Mouse (Mus musculus): ENCODE measurements at regions not wholly inside any gene's neighbourhood (a gene's known extent, or its start where the extent isn't known, plus 50 kb on each side); places are given as distances from the start of the nearest gene placed in this dataset.
A peak's percentile ranks its signal among the peaks of the same experiment; 100 is the strongest.

GRCm38 (mm10) chr10:68606848-68607247 is 65.2 kb upstream of the Cabcoco1 start:
- DNase-seq (ENCODE audit: low spot score in 2 of 2) = peak; percentile 17 to 41

GRCm38 (mm10) chr10:68611906-68612305 is 70.2 kb upstream of the Cabcoco1 start:
- DNase-seq (ENCODE audit: low spot score in 2 of 2) = no peak

DNA sequence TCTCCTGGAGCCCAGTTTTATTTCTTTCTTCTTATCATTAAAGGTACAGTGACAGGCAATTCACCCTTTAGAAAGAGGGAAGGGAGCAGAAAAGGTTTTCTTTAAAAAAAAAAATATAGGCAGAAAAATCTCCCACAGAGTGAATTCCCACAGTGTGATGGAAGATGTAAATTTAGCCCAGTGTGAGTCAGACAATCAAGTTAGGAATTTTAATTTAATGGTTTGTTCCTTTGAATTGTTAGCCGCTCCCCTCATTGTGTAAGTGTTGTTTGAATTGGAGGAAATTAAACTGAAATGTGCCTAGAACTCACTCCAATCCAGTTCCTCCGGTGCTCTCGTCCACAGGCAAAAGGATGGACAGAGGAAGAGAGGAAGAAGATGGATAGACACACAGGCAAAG is 71.0 kb upstream of the Cabcoco1 start:
- no peak for DNase-seq (ENCODE audit: low spot score in 2 of 2)

DNA sequence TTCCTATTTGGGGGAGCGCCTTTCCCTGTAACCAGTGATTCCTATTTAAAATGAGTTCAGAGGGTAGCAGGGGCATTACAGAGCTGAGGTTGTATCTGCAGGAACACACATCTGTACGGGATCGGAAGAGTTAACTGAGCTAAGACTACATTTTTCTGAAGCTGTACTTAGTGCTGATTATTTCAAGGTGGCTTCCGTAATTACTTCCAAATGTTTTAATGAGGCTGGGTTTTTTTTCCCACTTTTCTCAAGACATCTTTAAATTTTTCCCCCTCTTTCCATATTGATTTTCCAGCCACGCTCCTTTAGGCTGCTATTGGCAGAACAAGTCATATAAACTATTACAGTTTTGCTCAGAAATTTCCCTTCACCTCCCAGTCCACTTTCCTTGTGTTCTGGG is 82.1 kb upstream of the Cabcoco1 start:
- DNase-seq (ENCODE audit: low spot score in 2 of 2) = no peak

DNA sequence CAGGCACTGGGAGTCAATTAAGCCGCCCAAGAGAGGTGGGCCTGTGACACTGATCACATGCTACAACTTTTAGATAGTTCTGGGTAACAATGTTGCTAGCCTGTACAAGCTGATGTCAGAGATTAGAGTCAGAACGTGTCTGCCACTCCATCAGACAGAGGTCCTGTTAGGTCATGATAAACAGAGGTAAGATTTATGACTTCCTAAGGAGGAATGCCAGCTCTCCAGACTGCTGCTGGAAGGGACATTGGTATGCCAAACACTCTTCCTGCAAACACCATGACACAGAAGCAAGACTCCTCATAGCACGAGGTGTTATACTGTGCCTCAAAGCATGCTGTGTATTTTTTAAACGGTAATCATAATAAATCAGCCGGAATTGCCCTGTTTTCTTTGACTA is 83.6 kb upstream of the Cabcoco1 start:
- DNase-seq (ENCODE audit: low spot score in 2 of 2) = no peak

DNA sequence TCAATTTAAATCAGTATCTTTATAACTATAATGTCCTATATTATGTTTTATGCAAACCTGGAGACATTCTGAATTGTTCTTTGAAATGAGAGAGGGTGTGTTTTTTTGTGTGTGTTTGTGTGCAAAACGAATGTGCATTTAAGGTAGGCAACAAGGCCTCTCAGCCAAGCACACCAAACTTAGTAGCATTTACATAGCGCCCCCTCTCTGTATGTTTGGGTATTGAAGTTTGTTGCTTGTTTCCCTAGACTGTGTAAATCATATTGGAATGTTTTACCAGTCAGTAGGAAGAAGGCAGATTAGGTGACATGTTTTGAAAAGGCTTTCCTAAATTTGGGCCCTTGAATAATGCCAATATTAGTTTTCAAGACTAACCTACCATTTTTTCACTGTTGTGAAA is 84.1 kb upstream of the Cabcoco1 start:
- DNase-seq (ENCODE audit: low spot score in 2 of 2) = no peak

DNA sequence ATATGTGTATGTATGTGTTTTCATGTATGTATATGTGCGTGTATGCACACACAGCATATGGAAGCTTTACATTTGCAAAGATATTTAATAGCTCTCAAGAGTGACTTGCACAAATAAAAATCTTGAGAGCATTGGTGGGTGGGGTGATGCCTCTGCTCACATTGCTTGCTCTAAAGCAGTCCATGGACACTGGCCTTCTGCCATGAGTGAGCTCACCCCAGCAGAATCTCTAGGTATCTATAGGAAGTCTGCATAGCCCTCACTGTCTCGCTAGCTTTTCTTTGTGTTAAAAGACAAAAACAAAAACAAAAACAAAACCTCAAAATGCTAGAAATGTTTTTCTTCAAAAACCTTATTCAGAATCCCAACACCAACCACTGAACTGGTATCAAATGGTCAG is 87.8 kb upstream of the Cabcoco1 start:
- DNase-seq (ENCODE audit: low spot score in 2 of 2) = no peak

DNA sequence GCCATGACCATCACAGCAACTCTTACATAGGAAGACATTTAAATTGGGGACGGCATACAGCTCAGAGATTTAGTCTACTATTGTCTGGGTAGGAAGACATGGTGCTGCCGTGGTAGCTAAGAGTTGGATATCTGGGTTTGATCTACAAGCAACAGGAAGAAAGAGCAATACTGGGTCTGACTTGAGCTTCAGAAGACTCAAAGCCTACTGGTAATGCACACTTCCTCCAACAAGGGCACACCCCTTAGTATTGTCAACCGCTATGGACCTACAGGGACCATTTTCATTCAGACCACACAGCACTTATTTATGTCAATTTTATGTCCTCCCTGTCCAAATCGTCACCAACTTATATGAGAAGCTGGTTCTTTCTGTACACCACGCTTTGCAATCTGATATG is 90.3 kb upstream of the Tmem26 start:
- DNase-seq (ENCODE audit: low spot score in 2 of 2) = no peak

- no peak for DNase-seq (ENCODE audit: low spot score in 2 of 2)
Measured at GRCm38 (mm10) chr10:68652700-68653099, 70.7 kb upstream of the Tmem26 start.

DNA sequence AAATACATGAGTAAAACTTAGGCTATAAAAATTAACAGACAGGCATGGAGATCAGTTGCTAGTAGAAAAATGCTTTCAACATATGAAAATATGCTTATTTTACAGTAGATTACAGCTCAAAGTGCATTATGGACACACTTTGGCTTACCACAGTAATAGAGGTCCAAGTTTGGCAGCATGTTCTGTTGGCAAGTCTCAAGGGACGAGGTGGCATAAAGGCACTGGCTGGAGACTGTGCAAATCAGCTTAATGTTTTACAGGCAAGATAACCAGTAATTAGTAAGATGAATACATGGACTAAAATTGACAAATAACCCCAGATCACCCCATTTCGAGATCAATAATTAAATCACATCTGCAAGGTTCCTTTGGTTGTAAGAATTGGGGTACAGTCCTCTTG is 68.0 kb upstream of the Tmem26 start:
- no peak for DNase-seq (ENCODE audit: low spot score in 2 of 2)

GRCm38 (mm10) chr10:68666094-68666493 is 57.4 kb upstream of the Tmem26 start:
- DNase-seq (ENCODE audit: low spot score in 2 of 2) = no peak

DNA sequence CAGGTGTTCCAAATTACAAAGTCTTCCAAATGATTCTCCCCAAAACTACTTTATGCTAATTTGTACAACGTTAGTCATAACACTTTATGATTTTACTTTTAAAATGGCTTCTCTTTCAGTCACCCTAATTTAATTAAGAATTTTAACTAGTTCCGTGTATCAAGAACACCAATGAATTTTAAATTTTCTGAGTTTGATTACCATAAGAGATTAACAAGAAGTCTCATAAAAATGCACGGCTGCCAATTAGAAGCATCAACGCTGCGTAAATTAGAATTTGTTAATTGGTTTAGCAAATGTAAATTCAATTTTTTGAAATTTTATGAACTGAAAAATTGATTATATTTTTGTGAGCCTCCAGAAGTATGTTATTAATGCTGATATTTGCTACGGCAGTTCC is 54.1 kb upstream of the Tmem26 start:
- no peak for DNase-seq (ENCODE audit: low spot score in 2 of 2)

DNA sequence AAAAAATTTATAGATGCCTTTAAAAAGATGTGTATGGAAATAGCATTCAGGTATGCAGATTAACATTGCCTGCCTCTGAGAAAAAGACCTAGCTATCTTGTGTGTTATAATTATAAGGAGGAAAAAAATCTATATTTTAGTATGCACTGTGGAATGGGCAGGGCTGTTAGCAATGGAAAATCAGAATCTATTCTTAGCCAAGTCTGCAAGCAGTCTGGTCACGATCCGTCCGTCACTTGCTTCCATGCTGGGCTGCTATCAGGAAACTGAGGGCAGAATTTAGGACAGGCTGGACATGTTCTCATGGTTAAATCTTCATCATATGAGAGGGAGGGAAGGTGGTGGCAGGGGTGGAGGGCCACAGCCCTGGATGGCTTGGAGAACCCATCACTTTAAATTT is 53.5 kb upstream of the Tmem26 start:
- no peak for DNase-seq (ENCODE audit: low spot score in 2 of 2)

- DNase-seq (ENCODE audit: low spot score in 2 of 2) = no peak
Measured at GRCm38 (mm10) chr10:68672291-68672690, 51.2 kb upstream of the Tmem26 start.

DNA sequence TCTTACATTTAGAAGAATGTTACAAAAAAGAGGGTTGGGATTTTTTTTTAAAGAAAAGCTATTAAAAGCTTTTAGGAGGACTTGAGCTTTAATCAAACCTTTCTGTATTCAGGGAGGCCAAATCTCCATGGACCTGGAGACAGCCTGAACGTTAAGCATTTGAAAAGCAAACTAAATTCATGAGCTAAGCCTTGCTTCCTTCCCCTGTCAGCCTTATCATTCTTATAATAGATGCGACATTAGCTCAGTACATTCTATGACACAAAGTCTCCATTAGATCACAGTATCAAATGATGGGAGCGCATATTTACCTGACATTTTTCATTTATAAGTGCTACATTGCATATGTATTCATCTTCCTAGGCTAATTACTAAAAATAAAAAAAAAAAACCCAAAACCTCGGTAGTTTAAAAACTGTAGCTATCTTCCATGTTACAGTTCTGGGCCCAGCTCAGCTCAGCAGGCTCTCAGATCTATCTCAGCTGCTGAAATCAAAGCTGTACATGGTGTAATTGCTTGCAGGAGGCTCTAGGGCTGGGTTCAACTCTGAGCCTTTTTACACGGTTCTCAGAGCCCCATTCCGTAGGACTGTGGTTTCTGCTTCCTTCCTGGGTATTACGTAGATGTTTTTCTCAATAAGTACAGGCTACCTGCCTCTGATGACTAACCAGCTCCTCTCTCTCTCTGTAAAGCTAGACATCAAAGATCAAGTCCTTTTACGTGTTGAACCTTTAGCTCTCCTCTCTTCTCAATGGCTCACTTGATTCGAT is 50.2 kb upstream of the Tmem26 start:
- DNase-seq (ENCODE audit: low spot score in 2 of 2) = no peak

Measured in frontal cortex, postnatal 25 days (tissue).